Mouse (Mus musculus): ENCODE measurements at regions not wholly inside any gene's neighbourhood (a gene's known extent, or its start where the extent isn't known, plus 50 kb on each side); places are given as distances from the start of the nearest gene placed in this dataset.

GRCm38 (mm10) chr13:39898412-39898979 lies 462.8 kb downstream of the Ofcc1 start:
- no peak for ATAC-seq

GRCm38 (mm10) chr13:39894159-39894558 lies 467.1 kb downstream of the Ofcc1 start:
- Histone ChIP-seq H3K4me3 (ENCODE audit: low read depth, low read length) (no peak overlapping the region), H3K36me3 (ENCODE audit: control insufficient read depth, insufficient read depth, low read length) (no peaks in the 10 kb centered on the region), H3K27me3 (ENCODE audit: control insufficient read depth, insufficient read depth, low read depth, low read length) (no peaks in the 10 kb centered on the region), H3K4me2 (ENCODE audit: low read length) (no peak overlapping the region), H3K9ac (ENCODE audit: low read depth, low read length) (no peak overlapping the region), H3K4me1 (ENCODE audit: control insufficient read depth, insufficient read depth, low read length) (no peaks in the 10 kb centered on the region), H3K9me3 (replicated peaks; ENCODE audit: control insufficient read depth, low read length, poor library complexity, severe bottlenecking) (no peaks in the 10 kb centered on the region), H3K27ac (ENCODE audit: low read length) (no peak overlapping the region)
- ATAC-seq: no peak
- WGBS: 70% methylated on average over 5 of the region's 5 CpGs

More at GRCm38 (mm10) chr13:39898412-39898979, 462.8 kb downstream of the Ofcc1 start:
- no peaks in the 10 kb centered on the region for H3K9me3 ChIP-seq (replicated peaks; ENCODE audit: control insufficient read depth, low read length, poor library complexity, severe bottlenecking)
- no peak overlapping the region for H3K9ac ChIP-seq (ENCODE audit: low read depth, low read length)
- no peak overlapping the region for H3K4me3 ChIP-seq (ENCODE audit: low read depth, low read length)
- no peaks in the 10 kb centered on the region for H3K4me1 ChIP-seq (ENCODE audit: control insufficient read depth, insufficient read depth, low read length)
- no peaks in the 10 kb centered on the region for H3K27me3 ChIP-seq (ENCODE audit: control insufficient read depth, insufficient read depth, low read depth, low read length)
- H3K27ac ChIP-seq (ENCODE audit: low read length): no peak overlapping the region
- H3K36me3 ChIP-seq (ENCODE audit: control insufficient read depth, insufficient read depth, low read length): no peaks in the 10 kb centered on the region
- H3K4me2 ChIP-seq (ENCODE audit: low read length): no peak overlapping the region
- WGBS: 83% methylated on average over 5 of the region's 5 CpGs

GRCm38 (mm10) chr13:39881066-39881465 lies 480.2 kb downstream of the Ofcc1 start:
- H3K9ac ChIP-seq (ENCODE audit: low read depth, low read length): no peak overlapping the region
- no peak overlapping the region for H3K4me2 ChIP-seq (ENCODE audit: low read length)
- H3K36me3 ChIP-seq (ENCODE audit: control insufficient read depth, insufficient read depth, low read length): no peaks in the 10 kb centered on the region
- peaks cover 7% of the 10 kb centered on the region; the same call in 1 of the 2 replicates for H3K4me1 ChIP-seq (ENCODE audit: control insufficient read depth, insufficient read depth, low read length)
- H3K9me3 ChIP-seq (replicated peaks; ENCODE audit: control insufficient read depth, low read length, poor library complexity, severe bottlenecking): no peaks in the 10 kb centered on the region
- peaks cover 27% of the 10 kb centered on the region for H3K27me3 ChIP-seq (ENCODE audit: control insufficient read depth, insufficient read depth, low read depth, low read length)
- no peak overlapping the region for H3K4me3 ChIP-seq (ENCODE audit: low read depth, low read length)
- no peak overlapping the region for H3K27ac ChIP-seq (ENCODE audit: low read length)
- ATAC-seq: no peak
- 64% methylated on average over 7 of the region's 7 CpGs for WGBS

- WGBS: 27% methylated on average over 2 of the region's 2 CpGs
- no peaks in the 10 kb centered on the region for H3K36me3 ChIP-seq (ENCODE audit: control insufficient read depth, insufficient read depth, low read length)
- H3K9ac ChIP-seq (ENCODE audit: low read depth, low read length): no peak overlapping the region
- no peak overlapping the region for H3K27ac ChIP-seq (ENCODE audit: low read length)
- H3K9me3 ChIP-seq (replicated peaks; ENCODE audit: control insufficient read depth, low read length, poor library complexity, severe bottlenecking): no peaks in the 10 kb centered on the region
- peaks cover 34% of the 10 kb centered on the region for H3K27me3 ChIP-seq (ENCODE audit: control insufficient read depth, insufficient read depth, low read depth, low read length)
- no peak for ATAC-seq
- no peak overlapping the region for H3K4me2 ChIP-seq (ENCODE audit: low read length)
- no peak overlapping the region for H3K4me3 ChIP-seq (ENCODE audit: low read depth, low read length)
- peaks cover 7% of the 10 kb centered on the region; the same call in 1 of the 2 replicates for H3K4me1 ChIP-seq (ENCODE audit: control insufficient read depth, insufficient read depth, low read length)
Observed at GRCm38 (mm10) chr13:39880136-39880535, 481.1 kb downstream of the Ofcc1 start.

GRCm38 (mm10) chr13:39877361-39878141 lies 483.7 kb downstream of the Ofcc1 start:
- H3K4me3 ChIP-seq (ENCODE audit: low read depth, low read length): peak overlapping the region; percentile 26
- H3K4me2 ChIP-seq (ENCODE audit: low read length): peak overlapping the region; percentile 51
- H3K9ac ChIP-seq (ENCODE audit: low read depth, low read length): peak overlapping the region; percentile 30; the same call in 1 of the 2 replicates
- H3K36me3 ChIP-seq (ENCODE audit: control insufficient read depth, insufficient read depth, low read length): no peaks in the 10 kb centered on the region
- WGBS: 6% methylated on average over 16 of the region's 16 CpGs
- H3K27me3 ChIP-seq (ENCODE audit: control insufficient read depth, insufficient read depth, low read depth, low read length): peaks cover 44% of the 10 kb centered on the region
- H3K27ac ChIP-seq (ENCODE audit: low read length): no peak overlapping the region
- H3K4me1 ChIP-seq (ENCODE audit: control insufficient read depth, insufficient read depth, low read length): peaks cover 7% of the 10 kb centered on the region; the same call in 1 of the 2 replicates
- ATAC-seq: peak; percentile 77
- no peaks in the 10 kb centered on the region for H3K9me3 ChIP-seq (replicated peaks; ENCODE audit: control insufficient read depth, low read length, poor library complexity, severe bottlenecking)

GRCm38 (mm10) chr13:39852257-39852800 lies 508.9 kb downstream of the Ofcc1 start:
- ATAC-seq: no peak
- no peaks in the 10 kb centered on the region for H3K36me3 ChIP-seq (ENCODE audit: control insufficient read depth, insufficient read depth, low read length)
- H3K9ac ChIP-seq (ENCODE audit: low read depth, low read length): no peak overlapping the region
- 85% methylated on average over 6 of the region's 6 CpGs for WGBS
- H3K27ac ChIP-seq (ENCODE audit: low read length): no peak overlapping the region
- H3K4me1 ChIP-seq (ENCODE audit: control insufficient read depth, insufficient read depth, low read length): no peaks in the 10 kb centered on the region
- H3K4me2 ChIP-seq (ENCODE audit: low read length): no peak overlapping the region
- H3K27me3 ChIP-seq (ENCODE audit: control insufficient read depth, insufficient read depth, low read depth, low read length): no peaks in the 10 kb centered on the region
- no peak overlapping the region for H3K4me3 ChIP-seq (ENCODE audit: low read depth, low read length)
- no peaks in the 10 kb centered on the region for H3K9me3 ChIP-seq (replicated peaks; ENCODE audit: control insufficient read depth, low read length, poor library complexity, severe bottlenecking)

- no peak overlapping the region for H3K9ac ChIP-seq (ENCODE audit: low read depth, low read length)
- H3K36me3 ChIP-seq (ENCODE audit: control insufficient read depth, insufficient read depth, low read length): no peaks in the 10 kb centered on the region
- no peak for ATAC-seq
- no peaks in the 10 kb centered on the region for H3K27me3 ChIP-seq (ENCODE audit: control insufficient read depth, insufficient read depth, low read depth, low read length)
- H3K4me1 ChIP-seq (ENCODE audit: control insufficient read depth, insufficient read depth, low read length): no peaks in the 10 kb centered on the region
- no peak overlapping the region for H3K27ac ChIP-seq (ENCODE audit: low read length)
- H3K4me2 ChIP-seq (ENCODE audit: low read length): no peak overlapping the region
- WGBS: 91% methylated on average over 1 of the region's 1 CpGs
- H3K4me3 ChIP-seq (ENCODE audit: low read depth, low read length): no peak overlapping the region
- H3K9me3 ChIP-seq (replicated peaks; ENCODE audit: control insufficient read depth, low read length, poor library complexity, severe bottlenecking): no peaks in the 10 kb centered on the region
Observed at GRCm38 (mm10) chr13:39849391-39849790, 511.9 kb downstream of the Ofcc1 start.

GRCm38 (mm10) chr13:39836053-39836584 lies 525.1 kb downstream of the Ofcc1 start:
- Histone ChIP-seq H3K9ac (ENCODE audit: low read depth, low read length) (no peak overlapping the region), H3K27ac (ENCODE audit: low read length) (no peak overlapping the region), H3K4me2 (ENCODE audit: low read length) (no peak overlapping the region), H3K27me3 (ENCODE audit: control insufficient read depth, insufficient read depth, low read depth, low read length) (no peaks in the 10 kb centered on the region), H3K4me3 (ENCODE audit: low read depth, low read length) (no peak overlapping the region), H3K36me3 (ENCODE audit: control insufficient read depth, insufficient read depth, low read length) (no peaks in the 10 kb centered on the region), H3K9me3 (replicated peaks; ENCODE audit: control insufficient read depth, low read length, poor library complexity, severe bottlenecking) (no peaks in the 10 kb centered on the region), H3K4me1 (ENCODE audit: control insufficient read depth, insufficient read depth, low read length) (no peaks in the 10 kb centered on the region)
- WGBS: 63% methylated on average over 5 of the region's 5 CpGs
- no peak for ATAC-seq

- no peaks in the 10 kb centered on the region for H3K36me3 ChIP-seq (ENCODE audit: control insufficient read depth, insufficient read depth, low read length)
- H3K9ac ChIP-seq (ENCODE audit: low read depth, low read length): no peak overlapping the region
- no peak overlapping the region for H3K4me2 ChIP-seq (ENCODE audit: low read length)
- WGBS: 22% methylated on average over 5 of the region's 5 CpGs
- no peak for ATAC-seq
- no peaks in the 10 kb centered on the region for H3K4me1 ChIP-seq (ENCODE audit: control insufficient read depth, insufficient read depth, low read length)
- no peak overlapping the region for H3K27ac ChIP-seq (ENCODE audit: low read length)
- no peak overlapping the region for H3K4me3 ChIP-seq (ENCODE audit: low read depth, low read length)
- no peaks in the 10 kb centered on the region for H3K27me3 ChIP-seq (ENCODE audit: control insufficient read depth, insufficient read depth, low read depth, low read length)
- H3K9me3 ChIP-seq (replicated peaks; ENCODE audit: control insufficient read depth, low read length, poor library complexity, severe bottlenecking): no peaks in the 10 kb centered on the region
Observed at GRCm38 (mm10) chr13:39835302-39835701, 525.9 kb downstream of the Ofcc1 start.
